Mouse (Mus musculus): ENCODE results near the gene Pip4k2a. TPM values are rescaled to one million over a fixed set of nuclear protein-coding genes. Genes with fewer than 3 reads are reported as not detected.
A peak's percentile ranks its signal among the peaks of the same experiment; 100 is the strongest.

The Pip4k2a gene
- total RNA-seq, 2 experiments from 2014 or later = 61.7 to 117 TPM

- ATAC-seq (replicated peaks; ENCODE audit: low FRiP score, poor library complexity, severe bottlenecking) = no peak
Measured at GRCm38 (mm10) chr2:18933418-18933817, 64.5 kb downstream of the Pip4k2a start.

DNA sequence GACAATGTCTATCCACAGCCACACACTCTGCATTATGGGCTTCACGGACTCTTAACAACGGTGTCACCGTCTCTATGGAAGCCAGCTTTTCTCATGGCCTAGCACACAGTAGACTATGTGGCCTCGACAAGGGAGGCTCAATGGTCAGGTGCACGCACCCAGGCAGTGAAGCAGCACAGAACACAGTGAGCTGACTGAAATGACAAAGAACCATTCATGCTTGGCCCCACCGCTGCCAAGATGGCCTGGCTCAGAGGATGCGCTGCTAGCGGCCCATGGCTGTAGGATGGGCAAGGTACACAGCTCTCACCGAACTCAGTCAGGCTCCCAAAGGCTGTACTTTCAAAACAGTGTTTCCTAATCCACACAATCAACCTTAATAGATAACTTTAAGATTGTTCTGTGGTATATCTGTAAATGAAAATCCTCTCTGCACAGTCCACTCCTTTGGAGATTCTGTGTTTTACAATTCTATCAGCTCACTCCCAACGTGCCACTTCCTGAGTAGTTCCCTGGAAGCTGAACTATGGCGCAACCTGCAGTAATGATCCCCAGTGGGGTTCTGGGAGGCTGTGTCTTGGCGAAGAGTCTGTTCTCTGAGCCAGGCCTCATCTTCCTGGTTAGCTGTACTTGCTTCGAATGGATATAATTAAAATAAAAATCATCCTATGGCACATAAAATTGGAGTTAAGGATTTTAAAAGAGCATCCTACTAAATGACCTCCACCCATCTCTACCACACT is 67.4 kb downstream of the Pip4k2a start:
- ATAC-seq (replicated peaks; ENCODE audit: low FRiP score, poor library complexity, severe bottlenecking) = no peak

DNA sequence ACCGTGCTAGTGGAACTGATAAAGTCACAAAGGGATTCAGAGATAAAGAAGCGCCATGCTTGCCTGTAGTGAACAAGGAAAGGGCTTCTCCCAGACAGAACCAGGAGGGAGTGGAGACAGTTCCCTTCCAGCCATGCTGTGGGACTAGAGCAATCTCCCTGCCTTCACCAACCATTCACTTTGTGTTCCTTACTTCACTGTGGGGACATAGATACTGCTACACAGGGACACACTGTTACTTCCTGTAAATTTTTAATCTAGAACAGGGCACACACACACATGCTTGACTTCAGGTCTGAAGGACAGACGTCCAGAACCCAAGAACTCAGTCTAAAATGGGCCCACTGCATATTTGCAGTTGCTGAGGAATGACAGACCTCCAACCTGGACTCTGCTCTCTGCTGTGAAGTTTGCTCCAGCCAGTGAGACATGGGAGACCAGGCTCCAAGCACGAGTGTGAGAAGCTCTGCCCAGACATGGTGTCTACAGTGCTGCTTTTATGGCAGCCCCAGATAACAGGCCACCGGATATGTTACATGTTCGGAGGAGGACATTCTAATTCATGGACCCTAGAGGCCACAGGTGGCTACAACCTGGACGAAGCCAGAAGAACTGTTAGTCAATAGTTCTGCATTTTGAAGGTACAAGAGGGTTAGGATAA is 69.2 kb downstream of the Pip4k2a start:
- ATAC-seq (replicated peaks; ENCODE audit: low FRiP score, poor library complexity, severe bottlenecking) = no peak; the same call in 1 of the 2 replicates

DNA sequence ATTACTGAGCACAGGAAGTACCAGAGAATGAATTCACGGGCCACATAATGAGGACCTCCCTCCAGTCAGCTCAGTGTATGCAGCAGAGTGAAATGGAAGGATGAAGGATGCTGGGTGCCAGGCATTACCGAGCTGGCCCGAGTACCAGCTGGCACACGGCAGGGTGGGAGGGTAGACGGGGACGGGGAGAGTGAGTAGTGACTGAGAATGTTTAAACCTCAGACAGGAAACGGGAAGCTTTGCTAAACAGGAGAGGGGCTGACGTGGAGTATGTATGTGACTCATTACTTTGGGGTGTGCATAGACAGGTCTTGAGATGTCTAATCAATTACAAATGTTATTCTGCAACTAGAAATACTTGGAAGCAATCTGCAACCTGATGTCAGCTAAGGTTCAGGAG is 69.7 kb downstream of the Pip4k2a start:
- ATAC-seq (replicated peaks; ENCODE audit: low FRiP score, poor library complexity, severe bottlenecking) = no peak

DNA sequence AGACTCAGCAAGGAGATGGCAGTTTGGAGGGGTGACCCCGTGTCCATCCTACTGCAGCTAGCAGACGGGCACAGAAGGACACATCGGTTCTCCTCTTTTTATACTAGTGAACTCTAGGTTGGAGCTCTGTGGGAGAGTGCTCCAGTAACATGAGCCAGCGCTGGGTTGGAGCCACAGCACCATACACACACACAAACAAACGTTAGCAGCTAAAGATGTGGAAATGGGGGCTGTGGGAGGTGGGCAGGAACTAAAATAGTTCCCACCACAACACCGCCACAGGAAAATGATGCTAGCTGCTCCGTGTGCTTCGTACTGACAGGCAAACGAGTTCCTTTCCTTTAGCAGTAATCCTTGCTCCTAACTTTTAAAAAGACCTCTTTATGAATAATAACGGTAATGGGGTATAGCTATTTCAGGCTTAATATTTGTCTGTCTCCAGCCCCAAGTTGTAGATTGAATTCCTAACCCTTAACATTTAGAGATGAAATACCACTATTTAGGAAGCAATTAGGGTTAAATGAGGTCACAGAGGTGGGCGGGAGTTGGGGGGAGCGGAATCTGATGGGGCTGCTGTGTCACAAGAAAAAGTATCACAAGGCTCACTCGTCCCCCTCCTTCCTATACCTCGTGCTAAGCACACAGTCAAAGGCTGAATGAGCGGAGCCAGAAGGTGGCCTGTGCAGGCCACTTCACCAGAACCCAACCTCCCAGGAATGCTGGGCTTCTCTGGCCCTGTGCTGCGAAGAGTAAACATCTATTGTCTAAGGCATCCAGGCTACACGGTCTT is 73.9 kb downstream of the Pip4k2a start:
- ATAC-seq (replicated peaks; ENCODE audit: low FRiP score, poor library complexity, severe bottlenecking) = no peak

DNA sequence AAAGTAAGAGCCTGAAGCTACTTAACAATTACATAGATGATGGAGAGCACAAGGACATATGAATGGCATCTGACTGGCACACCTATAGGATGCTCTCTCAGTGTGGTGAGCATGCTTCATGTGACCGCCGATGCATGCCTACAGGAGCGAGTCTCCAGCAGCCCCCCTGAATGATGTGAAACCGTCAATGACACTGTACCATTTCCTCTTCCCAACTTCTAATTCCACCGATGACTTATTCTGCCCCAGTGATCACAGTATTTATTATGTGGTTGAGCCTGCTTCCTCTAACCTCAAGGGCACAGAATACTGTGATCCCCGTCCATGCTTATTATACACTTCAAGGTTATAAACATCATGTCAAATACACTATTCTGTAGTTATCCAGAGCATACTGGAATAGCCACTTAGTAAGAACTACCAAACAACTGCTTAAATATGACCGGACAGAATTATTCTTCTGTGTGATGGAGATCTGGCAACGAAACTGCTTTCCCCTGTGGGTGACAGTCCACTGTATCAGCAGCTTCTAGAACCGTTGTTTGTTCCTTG is 74.8 kb downstream of the Pip4k2a start:
- ATAC-seq (replicated peaks; ENCODE audit: low FRiP score, poor library complexity, severe bottlenecking) = no peak

GRCm38 (mm10) chr2:18921570-18922180 is 76.3 kb downstream of the Pip4k2a start:
- no peak for ATAC-seq (replicated peaks; ENCODE audit: low FRiP score, poor library complexity, severe bottlenecking)

GRCm38 (mm10) chr2:18920461-18920877 is 77.5 kb downstream of the Pip4k2a start:
- no peak for ATAC-seq (replicated peaks; ENCODE audit: low FRiP score, poor library complexity, severe bottlenecking)

DNA sequence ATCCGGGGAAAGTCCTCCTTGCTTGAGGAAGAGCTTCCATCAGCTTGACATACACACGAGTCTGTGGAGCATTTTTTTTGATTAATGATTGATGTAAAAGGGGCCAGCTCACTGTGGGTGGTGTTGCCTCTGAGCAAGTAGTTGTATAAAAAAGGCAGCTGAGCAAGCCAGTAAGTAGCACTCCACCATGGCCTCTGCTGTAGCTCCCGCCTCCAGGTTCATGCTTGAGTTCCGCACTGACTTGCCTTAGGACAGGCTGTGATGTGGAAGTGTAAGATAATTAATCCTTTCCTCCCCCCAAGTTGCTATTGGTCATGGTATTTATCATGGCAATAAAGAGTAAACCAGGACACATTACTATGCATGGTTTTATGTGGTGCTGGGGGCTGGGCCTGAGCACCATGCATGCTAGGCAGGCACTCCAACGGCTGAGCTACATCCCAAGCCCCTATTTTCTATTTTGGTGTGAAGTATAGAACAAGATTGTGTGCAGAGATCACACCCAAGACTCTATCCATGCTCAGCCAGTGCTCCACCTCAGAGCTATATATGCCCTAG is 78.0 kb downstream of the Pip4k2a start:
- ATAC-seq (replicated peaks; ENCODE audit: low FRiP score, poor library complexity, severe bottlenecking) = no peak

DNA sequence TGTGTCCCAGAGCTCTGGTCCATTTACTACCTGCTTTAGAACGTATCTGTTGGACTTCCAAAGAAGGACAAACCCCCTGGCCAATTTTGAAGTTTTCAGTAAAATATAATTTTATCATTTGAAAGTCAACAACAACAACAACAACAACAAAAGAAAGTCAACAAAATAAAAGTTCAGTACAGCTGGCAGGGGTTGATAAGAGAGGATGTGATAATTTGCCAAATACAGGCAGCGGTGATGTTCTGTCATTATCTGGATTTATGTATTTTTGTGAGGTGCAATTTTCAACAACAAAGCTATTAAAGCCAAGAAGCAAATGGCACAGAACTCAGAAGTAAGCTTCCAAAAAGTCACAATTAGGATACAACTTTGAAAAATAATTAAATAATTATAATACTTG is 80.1 kb downstream of the Pip4k2a start:
- no peak; the same call in 1 of the 2 replicates for ATAC-seq (replicated peaks; ENCODE audit: low FRiP score, poor library complexity, severe bottlenecking)

- ATAC-seq (replicated peaks; ENCODE audit: low FRiP score, poor library complexity, severe bottlenecking) = peak; percentile 39; the same call in 1 of the 2 replicates
Measured at GRCm38 (mm10) chr2:18917380-18917750, 80.6 kb downstream of the Pip4k2a start.

- ATAC-seq (replicated peaks; ENCODE audit: low FRiP score, poor library complexity, severe bottlenecking) = no peak
Measured at GRCm38 (mm10) chr2:18916615-18917379, 81.1 kb downstream of the Pip4k2a start.

DNA sequence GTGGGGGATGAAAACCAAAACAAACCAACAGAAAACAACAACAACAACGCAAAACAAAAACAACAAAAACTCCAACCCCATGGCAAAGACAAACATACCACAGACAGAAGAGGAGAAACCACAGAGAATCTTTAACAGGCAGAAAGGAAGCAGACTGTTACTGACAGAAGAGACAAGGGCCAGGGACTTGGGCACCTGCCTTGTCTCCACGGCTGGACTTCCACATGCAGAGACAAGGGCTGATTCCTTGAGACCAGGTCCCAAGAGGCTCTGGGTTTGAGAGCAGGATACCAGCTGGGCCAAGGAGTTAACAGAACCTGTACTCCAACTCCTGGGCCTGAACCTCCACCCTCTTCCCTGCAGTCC is 81.9 kb downstream of the Pip4k2a start:
- ATAC-seq (replicated peaks; ENCODE audit: low FRiP score, poor library complexity, severe bottlenecking) = no peak

DNA sequence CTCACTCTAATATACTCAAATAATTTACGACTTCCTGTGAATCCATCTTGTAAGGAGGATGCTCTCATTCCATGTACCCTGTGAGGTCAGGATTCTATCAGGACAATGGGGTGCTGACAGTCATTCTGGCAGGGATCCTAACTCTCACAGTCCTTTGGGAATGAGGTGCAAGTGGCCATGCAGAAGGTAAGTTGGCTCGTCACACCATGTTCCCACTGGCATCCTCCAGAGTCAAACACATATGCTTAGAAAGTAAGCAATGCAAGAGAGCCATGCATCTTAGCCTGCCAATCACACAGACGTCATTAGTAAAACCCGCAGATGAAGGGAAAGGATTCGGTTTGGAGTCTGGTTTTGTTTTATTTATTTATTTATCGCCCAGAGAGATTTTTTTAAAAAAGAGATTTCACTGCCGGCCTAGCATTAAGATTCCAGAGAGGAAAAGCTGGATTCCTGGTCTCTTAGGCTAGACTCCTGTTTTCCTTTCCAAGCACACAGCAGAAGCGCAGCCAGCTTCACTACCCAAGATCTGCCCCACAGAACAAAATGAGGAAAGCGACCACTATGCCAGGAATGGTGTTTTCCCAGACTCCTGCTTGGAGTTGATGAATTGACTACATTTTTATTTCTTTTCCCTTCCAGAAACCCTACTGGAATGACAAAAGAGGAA is 82.4 kb downstream of the Pip4k2a start:
- ATAC-seq (replicated peaks; ENCODE audit: low FRiP score, poor library complexity, severe bottlenecking) = no peak

DNA sequence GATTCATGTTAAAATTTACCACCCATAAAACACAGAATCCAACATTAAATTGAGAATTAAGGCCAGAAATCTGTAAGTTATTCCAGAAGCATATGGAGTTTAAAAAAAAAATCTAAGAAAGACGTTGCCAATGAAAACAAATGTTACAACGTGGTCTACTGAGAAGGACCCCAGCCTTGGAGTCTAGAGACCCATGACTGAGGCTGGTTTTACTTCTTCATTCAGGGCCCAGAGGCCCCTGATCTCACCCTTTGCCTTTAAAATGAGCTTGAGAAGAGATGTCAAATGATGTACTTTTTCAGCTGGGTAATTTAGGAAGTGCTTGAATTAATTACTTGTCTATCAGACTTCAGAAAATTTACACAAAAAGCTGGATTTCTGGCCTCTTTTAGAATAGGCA is 83.2 kb downstream of the Pip4k2a start:
- no peak for ATAC-seq (replicated peaks; ENCODE audit: low FRiP score, poor library complexity, severe bottlenecking)

- ATAC-seq (replicated peaks; ENCODE audit: low FRiP score, poor library complexity, severe bottlenecking) = no peak
Measured at GRCm38 (mm10) chr2:18913642-18914041, 84.3 kb downstream of the Pip4k2a start.

DNA sequence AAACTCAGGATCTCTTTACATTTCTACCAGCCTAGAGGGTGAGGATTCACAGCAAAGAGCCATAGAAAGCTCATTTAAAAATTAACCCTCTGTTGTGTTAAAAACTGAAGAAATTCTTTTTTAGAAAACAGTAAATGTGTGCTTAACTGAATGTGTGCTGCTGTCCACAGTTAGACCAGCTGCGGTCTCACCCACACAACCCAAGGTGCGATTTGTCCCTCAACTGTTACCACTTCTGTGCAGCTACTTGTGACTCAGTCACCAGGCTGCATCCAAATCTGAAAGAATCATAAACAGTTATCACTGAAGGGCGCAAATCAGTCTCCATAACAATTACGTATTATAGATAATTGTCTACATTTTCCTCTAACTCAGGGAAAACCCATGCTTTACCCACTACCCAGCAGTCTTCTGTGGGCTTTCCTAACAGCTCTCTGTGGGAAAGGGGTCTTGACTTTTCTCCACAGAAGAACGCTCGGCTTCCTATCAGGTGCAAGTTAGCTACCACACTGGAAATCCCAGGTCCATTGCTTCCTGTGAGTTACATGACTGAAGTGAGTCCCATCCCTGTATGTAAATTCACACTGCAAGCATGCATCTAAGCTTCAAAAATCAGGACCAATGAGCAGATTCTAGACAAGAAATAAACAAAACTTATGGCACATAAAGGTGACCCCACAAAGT is 86.5 kb downstream of the Pip4k2a start:
- ATAC-seq (replicated peaks; ENCODE audit: low FRiP score, poor library complexity, severe bottlenecking) = no peak

GRCm38 (mm10) chr2:18910209-18910608 is 87.7 kb downstream of the Pip4k2a start:
- ATAC-seq (replicated peaks; ENCODE audit: low FRiP score, poor library complexity, severe bottlenecking) = no peak
